Mouse (Mus musculus) kidney, postnatal 10 days (tissue): ENCODE data around the gene Plk2.
A peak's percentile ranks its signal among the peaks of the same experiment; 100 is the strongest.
"Not testable (repeated sequence)": the region's sequence is repeated elsewhere in the genome, so short reads cannot be mapped to it uniquely, and the experiment has no call there.

Experiments used
- DNase-seq: peaks from one replicate; pipeline ENCODE4 v3.0.0; 2021; ENCODE audit warnings: mixed read lengths

Gene Plk2

DNA sequence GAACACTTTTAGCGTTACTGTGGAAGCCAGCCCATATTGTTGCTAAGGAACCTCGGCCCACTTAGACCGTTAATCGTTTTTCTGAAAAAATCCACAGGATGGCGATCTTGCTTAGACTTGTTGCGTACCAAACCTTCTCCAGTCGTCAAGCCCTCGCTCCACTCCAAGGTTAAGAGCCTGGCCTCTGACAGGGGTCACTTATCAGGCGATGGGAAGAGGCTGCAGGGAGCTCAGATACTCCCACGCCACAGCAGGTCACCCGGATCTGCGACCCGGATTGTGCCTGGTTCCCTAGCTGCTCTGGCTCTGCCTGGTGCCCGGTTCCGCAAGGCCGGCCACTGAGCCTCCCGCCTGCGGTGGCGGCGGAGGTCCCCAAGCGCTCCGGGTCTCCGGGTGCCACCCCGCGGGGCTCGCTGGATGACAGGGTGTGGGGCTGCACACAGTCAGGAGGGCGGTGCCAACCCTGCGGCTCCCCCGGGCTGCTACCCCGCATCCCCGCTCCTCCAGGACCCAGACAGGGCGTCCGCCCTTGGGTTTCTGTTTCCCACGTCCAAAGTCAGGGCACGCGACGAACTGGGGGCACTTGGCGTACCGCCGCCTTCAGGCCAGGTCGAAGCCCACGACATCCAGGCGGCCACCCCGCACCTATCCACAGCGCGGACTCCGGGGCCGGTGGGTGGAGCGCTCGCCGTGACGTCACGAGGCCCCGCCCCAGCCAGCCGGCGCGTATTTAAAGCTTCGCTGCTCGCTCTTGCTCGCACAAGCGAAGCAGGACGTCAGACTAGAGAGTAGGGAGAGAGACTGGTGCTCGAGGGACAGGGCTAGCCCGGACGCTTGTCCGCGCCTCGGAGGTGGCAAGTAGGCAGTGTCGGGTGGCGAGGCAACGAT is at the start of gene Plk2:
Gene Plk2 (plus strand): TSS at position 756 of the 888 bp plus-strand sequence.
- DNase-seq: peak; percentile 97

DNA sequence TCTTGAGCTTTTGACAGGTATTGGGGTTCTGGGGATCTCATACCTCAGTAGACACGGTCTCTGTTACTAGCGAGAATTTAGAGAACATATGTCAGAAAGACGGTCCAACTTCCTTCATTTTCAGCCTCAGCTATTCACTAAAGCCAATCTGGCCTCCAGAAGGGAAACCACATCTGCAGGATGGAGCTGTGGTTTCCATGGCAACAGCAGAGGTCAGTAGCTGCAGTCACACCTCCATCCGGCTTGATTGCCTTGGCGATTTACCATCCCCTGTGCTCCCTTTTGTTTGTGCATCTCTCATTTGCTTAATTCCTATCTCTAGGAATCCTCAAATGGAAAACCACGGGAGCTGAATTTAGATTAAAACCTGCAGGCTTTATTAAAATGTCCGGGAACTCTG is 48.1 kb upstream of the Plk2 start:
- no peak for DNase-seq

DNA sequence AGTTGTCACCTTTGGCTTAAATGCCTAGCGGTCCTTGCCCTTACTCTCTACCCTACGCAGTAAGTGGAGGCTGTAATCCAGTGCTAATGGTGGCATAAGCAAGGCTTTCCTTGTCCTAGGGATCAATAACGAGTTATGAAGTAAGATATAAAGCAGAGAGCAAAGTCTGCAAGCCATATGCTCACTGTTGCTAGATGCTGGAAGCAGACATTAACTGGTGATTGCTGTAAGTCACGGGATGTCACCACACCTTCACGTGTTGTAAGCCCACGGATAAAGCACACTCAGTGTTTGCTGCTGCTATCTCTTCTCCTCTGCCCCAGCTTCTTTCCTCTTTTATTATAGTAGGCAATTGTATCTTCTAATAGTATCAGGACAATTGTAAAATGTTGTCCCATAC is 43.8 kb upstream of the Plk2 start:
- DNase-seq: no peak

DNA sequence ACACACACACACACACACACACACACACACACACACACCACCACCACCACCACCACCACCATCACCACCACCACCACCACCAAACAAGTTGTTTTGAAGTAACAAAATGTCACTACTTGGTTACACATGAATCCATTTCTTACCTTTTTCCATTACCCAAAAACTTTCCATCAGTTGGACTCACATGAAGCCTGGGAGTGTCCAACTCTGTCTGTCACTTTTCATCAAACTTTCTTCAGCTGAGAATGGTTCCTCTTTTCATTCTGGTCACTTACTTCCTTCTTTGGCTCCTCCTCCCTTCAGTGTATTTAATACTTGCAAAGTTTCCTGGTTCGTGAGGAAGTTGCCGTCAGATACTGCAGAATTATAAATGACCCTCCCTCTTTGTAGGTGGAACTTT is 37.9 kb upstream of the Plk2 start, which contains the start of gene Gapt:
Gene Gapt (minus strand): TSS at position 259 of the 400 bp plus-strand sequence.
- DNase-seq: no peak

DNA sequence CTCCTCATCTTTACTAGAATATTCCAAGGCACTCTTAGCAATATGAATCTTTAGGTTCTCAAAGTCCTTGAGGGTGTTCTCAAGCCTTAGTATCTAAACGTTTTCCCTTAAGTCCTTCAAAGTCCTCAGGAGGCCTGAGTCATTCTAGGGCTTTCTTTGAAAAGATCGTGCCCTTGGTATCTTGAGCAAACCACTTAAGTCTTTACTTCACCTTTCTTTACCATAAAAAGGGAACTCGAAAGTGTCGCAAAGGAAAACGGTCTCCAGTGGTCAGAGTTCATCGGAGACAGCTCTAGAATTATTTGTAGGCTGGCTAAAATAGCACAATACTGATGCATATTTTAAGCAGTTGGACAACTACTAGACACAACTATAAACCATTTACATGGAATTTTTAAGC is 31.1 kb upstream of the Plk2 start:
- no peak for DNase-seq

DNA sequence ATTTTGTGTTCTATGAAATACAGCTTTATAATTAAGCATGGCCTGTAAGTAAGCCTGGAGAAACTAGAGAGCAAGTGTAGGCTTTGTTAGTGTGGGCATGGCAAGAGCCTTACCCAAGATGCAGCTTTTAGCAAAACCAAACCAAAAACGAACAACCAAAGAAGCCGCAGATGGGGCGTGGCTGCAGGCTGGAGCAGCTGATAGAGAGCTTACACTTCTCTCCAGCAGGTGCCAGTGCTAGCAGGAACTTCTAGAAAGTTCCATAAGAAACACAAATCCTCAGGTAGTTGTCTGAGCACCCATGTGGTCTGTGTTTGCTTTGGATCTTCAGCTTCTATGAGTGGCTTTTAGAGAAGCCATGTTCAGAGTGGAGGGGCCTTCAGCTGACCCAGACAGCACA is 28.4 kb upstream of the Plk2 start:
- DNase-seq: no peak

DNA sequence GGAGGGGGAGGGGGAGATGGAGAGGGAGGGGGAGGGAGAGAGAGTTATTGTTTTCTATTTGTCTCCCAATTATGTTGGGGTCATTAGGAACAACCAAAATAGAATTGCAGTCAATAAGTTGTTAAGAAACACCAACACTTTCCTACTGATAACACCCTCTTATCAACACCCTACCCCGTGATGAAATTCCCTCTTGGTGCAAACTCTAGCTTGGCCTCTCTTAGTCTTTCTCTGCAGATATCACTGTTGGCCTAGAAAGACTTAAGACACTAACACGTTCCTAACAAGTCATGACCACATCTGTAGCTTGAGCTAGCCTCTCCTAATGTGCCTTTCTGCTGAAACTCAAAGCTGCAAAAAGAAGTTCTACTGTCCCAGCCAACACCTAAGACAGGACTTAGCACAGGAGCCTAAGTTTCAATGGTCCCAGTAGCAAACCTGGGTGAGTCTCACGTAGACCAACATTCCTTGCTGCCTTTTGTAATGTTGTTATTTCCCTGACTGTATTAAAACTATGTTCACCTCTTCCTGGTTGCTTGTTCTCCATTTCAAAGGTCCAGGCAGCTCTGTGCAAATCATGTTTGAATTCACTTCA is 26.8 kb upstream of the Plk2 start:
- no peak for DNase-seq

DNA sequence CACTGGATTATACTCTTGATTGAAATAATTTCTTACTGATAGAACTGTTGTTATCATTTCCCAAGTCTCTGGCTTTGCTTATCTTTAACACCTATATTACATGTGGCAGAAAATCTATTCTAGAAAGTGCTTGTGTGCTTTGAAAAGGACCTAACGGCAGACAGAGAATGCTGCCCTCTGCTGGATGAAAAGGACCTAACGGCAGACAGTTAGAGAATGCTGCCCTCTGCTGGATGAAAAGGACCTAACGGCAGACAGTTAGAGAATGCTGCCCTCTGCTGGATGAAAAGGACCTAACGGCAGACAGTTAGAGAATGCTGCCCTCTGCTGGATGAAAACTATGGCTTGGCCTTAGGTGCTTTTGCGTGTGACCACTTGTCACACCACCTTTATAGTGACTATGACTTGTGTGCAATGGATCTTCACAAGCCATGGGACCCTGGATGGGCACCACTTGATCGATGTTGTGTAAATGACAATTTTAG is 26.2 kb upstream of the Plk2 start:
- peak; percentile 56 for DNase-seq

DNA sequence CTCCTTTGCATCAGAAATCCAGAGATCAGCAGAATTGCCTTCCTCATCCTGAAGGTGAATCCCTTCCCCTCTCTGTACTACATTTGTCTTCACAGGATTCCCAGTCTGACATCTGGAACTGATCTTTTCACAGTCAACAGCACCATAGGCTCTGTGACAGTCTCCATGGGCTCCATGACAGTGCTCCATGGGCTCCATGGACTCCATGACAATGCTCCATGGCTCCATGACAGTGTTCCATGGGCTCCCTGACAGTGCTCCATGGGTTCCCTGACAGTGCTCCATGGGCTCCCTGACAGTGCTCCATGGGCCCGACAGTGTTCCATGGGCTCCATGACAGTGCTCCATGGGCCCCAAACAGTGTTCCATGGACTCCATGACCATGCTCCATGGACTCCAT is 25.2 kb upstream of the Plk2 start:
- DNase-seq: no peak

DNA sequence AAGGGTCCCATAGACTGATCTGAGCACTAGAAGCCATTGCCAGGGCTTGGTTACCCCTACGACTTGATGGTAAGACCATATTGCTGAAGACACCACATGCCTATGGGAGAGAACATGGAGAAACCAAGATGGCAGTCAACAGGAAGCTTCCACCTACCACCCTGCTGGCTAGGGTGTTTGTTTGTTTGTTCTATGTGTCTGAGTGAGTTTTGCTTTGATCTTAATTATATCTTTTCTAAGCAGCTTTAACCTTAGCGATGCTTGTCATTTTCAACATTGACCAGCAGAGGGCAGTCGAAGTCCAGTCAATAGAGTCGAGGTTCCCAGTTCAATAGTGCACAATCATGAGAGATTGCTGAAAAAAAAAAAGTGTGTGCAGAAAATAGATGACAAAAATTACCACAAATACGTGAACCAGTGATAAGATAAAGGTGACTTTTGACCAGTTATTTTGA is 12.4 kb upstream of the Plk2 start:
- peak; percentile 48 for DNase-seq

DNA sequence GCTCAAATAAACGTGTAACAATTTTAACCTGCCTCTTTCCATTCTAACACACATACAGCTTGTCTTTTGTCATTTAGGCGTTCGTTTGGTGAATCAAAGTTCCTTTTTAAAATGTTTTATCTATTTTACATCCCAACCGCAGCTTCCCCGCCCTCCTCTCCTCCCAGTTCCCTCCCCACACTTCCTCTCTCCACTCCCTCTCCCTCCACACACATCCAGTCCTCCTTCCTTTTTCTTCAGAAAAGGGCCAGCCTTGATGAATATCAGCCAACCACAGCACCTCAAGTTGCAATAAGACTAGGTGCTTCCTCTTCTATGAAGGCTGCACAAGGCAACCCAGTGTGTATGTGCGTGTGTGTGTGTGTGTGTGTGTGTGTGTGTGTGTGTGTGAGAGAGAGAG is 10.3 kb upstream of the Plk2 start:
- DNase-seq: no peak

DNA sequence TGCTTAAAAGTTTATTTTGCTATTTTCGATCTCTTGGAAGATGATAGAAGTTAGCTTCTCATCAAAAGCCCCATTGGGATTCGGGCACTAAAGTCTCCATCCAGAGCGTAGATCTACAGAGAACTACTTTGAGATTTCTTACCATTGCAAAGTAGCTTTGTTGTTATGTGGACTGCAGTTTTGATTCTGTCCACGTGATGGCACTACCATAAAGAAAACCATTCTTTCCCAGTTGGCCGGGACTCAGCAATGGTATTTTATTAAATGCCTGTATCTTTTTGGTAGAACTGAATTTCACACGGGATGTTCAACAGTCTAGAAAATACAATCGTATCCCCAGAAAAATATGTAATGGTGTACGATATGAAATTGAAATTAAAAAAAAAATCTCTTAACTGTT is 2.6 kb upstream of the Plk2 start:
- DNase-seq: peak; percentile 83

DNA sequence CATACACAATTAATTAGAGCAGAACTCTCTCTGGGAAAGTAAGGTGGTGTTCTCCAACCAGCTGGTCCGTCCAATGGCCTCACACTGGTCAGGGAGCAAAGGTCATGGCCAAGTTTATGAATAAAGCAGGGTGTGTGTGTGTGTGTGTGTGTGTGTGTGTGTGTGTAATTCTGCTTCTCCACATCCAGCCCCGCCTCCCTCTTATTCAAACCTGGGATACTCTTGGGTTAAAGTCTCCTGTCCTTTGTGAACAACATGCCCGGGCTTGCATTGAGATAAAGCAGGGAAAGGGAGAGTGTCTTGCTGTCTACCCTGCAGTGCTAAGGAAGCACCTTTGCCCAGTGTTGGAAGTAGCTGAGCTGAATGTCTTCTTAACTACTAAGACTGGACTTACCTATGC is 2.2 kb upstream of the Plk2 start:
- peak; percentile 18 for DNase-seq

DNA sequence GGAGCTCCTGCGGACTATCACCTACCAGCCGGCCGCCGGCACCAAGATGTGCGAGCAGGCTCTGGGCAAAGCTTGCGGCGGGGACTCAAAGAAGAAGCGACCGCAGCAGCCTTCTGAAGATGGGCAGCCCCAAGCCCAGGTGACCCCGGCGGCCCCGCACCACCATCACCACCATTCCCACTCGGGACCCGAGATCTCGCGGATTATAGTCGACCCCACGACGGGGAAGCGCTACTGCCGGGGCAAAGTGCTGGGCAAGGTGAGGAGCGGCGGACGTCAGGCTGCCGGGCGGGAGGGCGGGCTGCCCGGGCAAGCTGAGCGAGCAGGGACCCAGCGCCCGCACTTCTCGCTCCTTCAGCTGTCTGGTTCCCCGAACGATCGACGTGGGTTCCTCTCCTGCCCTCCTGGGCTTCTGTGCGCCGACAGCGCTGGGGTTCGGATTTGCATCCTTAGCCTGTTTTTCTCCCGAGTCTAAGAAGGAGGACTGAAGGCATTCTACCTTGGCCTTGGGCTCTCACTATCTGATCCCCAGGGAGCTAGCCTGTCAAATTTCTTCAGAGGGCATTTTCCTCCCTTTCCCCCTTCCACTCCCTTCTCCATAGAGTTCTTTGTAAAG is 441 bp downstream of the Plk2 start:
- DNase-seq: no peak

DNA sequence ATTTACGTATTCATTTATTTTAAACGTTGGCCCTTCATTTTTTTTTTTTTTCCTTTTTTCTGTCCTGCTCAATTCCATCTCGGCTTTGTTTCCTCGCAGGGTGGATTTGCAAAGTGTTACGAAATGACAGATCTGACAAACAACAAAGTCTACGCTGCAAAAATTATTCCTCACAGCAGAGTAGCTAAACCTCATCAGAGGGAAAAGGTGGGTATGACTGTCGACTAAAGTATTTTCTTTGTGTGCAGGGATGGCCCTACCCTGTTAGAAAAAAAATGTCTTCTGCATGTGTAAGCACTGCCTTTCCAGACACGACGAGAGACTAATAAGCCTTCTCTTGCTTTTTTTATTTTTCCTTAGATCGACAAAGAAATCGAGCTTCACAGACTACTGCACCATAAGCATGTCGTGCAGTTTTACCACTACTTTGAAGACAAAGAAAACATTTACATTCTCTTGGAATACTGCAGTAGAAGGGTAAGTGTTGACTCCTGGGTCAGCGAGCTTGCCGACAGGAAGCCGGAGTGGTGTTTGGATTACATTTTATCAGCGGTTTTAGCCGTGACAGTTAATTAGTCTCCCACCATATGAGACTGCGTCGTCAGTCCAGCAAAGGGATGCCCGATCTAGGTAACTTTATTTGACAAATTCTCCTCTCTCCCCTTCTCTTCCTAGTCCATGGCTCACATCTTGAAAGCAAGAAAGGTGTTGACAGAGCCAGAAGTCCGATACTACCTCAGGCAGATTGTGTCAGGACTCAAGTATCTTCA is 1.3 kb downstream of the Plk2 start:
- peak; percentile 32 for DNase-seq

DNA sequence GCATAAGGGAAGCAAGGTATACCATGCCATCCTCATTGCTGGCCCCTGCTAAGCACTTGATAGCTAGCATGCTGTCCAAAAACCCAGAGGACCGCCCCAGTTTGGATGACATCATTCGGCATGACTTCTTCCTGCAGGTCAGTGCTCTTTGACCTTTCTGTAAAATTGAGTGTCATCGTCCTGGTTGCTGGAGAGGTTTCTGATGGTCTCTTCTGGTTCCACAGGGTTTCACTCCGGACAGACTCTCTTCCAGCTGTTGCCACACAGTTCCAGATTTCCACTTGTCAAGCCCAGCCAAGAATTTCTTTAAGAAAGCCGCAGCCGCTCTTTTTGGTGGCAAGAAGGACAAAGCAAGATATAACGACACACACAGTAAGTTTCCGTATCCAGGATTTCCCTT is 2.9 kb downstream of the Plk2 start:
- peak; percentile 12 for DNase-seq

DNA sequence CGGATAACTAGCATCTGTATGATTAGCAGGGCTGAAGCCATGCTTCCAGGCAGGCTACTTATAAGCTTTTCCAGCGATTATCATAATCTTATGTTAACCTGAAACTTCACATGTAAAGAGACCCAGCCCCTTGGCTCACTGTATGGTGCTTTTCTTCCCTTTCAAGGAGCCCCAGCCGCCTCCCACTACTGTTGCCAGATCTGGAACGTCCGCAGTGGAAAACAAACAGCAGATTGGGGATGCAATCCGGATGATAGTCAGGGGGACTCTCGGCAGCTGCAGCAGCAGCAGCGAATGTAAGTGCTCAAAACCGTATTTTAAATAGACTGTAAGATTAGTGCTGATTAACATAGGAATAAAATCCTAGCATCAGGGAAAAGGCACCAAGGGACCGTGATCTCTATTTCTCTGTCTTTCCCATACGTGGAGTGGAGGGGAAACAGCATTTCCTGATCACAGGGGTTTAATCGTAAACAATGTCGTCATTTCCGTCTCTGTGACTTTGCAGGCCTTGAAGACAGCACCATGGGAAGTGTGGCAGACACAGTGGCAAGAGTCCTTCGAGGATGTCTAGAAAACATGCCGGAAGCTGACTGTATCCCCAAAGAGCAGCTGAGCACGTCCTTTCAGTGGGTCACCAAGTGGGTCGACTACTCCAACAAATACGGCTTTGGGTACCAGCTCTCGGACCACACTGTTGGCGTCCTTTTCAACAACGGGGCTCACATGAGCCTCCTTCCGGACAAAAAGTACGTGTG is 3.8 kb downstream of the Plk2 start:
- DNase-seq: peak; percentile 21

DNA sequence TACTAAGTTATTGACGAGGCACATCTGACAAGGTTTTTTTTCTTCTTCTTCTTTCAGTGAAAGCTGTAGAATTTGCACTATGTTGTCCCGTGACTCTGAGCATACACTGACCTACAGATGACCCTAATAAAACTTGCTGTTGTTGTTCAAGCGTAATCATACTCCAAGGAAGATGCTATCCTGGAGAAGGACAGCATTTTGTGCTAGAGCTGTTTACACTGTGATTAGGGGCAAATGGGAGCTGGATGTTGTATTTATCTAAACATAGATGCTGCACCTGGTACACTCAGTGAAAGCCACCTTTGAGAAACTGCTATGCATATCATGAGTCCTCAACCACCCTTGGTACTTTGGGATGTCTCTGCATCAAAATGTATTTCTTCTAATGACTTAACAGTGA is 6.6 kb downstream of the Plk2 start:
- DNase-seq: no peak

DNA sequence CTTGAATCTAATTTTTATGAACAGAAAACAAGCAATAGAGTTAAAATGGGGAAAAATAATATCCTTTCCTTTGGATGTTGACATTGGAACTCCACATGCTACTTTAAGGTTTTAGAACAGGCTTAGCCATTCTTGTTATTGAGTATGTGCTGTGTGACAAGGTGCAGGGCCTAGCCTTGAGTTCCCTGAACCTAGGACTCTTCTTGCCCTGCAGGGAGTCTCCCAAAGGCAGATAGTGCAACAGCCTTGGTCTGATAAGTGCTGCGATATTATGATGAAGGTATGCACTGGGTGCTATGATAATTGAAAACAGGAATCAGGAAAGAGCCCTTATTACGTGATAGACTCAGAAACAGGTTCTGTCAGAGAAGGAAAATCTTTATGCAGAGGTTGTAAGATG is 7.0 kb downstream of the Plk2 start:
- DNase-seq: no peak

DNA sequence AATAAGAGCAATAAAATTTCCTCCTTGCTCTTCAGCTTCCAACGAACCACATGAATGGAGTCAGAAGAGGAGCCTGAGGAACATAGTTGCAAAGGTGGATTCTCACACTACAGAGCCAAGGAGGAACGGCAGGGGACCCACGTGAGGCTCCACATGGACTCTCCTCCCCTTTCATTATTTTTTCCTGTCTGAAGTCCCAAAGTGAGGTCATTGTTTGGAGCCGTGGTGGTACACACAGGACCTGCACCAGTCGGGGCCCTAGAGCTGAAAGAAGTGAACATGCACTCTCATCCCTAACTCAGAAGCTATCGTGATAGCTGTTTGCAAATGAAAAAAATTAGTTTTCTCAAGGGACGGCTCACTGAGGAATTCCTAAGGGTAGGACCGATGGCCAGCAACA is 9.2 kb downstream of the Plk2 start:
- no peak for DNase-seq

DNA sequence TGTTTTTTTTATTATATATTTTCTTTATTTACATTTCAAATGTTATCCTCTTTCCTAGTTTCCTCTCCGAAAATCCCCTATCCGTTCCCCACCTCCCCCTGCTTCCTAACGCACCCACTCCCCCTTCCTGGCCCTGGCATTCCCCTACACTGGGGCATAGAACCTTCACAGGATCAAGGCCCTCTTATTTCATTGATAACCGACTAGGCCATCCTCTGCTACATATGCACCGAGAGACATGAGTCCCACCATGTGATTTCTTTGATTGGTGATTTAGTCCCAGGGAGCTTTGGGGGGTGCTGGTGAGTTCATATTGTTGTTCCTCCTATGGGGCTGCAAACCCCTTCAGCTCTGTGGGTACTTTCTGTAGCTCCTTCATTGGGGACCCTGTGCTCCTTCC is 9.8 kb downstream of the Plk2 start:
- not testable (repeated sequence) for DNase-seq

DNA sequence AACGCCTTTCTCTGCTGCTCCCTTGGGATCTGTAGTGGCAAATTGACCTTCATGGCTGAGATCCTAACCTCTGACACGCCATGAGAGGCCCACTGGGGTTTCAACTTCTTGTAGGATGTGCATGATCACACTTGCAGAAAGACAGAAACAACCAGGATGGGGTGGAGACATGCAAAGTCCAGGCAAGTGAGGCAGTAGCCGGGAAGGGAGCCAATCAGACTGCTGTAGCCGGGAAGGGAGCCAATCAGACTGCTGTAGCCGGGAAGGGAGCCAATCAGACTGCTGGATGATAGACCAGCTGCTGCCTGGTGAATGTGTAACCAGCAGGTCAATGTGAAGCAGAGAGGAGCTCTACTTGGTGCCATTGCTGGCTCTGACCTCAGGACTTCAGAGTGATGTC is 11.3 kb downstream of the Plk2 start:
- DNase-seq: peak; percentile 54
